Mouse (Mus musculus) inflammation-experienced regulatory T-cells (primary cell): ENCODE measurements around the gene Rbm17. TPM values are rescaled to one million over a fixed set of nuclear protein-coding genes. Genes with fewer than 3 reads are reported as not detected.

Source experiments
- polyA plus RNA-seq, 2 experiments: library from polyadenylated mRNA; unstranded; fragments of 100-300 nt; shearing (Covaris generic); gene quantifications; one replicate each; pipeline ENCODE4 v1.2.1; 2017

The Rbm17 gene
- polyA plus RNA-seq: 100 to 1,000 TPM; 130 to 143 TPM

GRCm38 (mm10) chr2:11604053-11604452, at the start of gene Rbm17:
Gene Rbm17 (minus strand): TSS chr2:11604153.

GRCm38 (mm10) chr2:11642451-11642941, 38.5 kb upstream of the Rbm17 start, which contains the start of gene Il2ra:
Gene Il2ra (plus strand): TSS chr2:11642807.

GRCm38 (mm10) chr2:11625890-11626289, 21.9 kb upstream of the Rbm17 start, which contains the start of gene Gm17490:
Gene Gm17490 (minus strand): TSS chr2:11626264.

GRCm38 (mm10) chr2:11553471-11554400, 50.2 kb downstream of the Rbm17 start, which contains the start of gene Pfkfb3:
Gene Pfkfb3 (minus strand): TSS chr2:11554077.

Other genes with a start within 250 kb of the Rbm17 start
- 10 to 100 TPM; 14.1 to 16.5 TPM for gene Pfkfb3, start 50.1 kb downstream of the Rbm17 start, polyA plus RNA-seq
- not detected for gene Gm17490, start 22.1 kb upstream of the Rbm17 start, polyA plus RNA-seq
- gene Il2ra, start 38.7 kb upstream of the Rbm17 start, polyA plus RNA-seq: 100 to 1,000 TPM in 1 of 2 experiments, 10 to 100 TPM in 1; 62.7 to 284 TPM
- gene Il15ra, start 101.1 kb upstream of the Rbm17 start, polyA plus RNA-seq: 10 to 100 TPM; 33.2 to 36.3 TPM
- gene Fbh1, start 173.4 kb upstream of the Rbm17 start, polyA plus RNA-seq: 10 to 100 TPM; 77.1 to 84.8 TPM
- gene Ankrd16, start 173.7 kb upstream of the Rbm17 start, polyA plus RNA-seq: 10 to 100 TPM; 71.6 to 77.9 TPM